Mouse (Mus musculus) neural tube, postnatal 0 days (tissue): Measurements from ENCODE around the gene Mad1l1. TPM values are rescaled to one million over a fixed set of nuclear protein-coding genes. Genes with fewer than 3 reads are reported as not detected.

Experiments used
- polyA plus RNA-seq: library from polyadenylated mRNA; unstranded; fragments of >200 nt; fragmentation: Nextera tagmentation; extraction: Ambion mirVana; gene quantifications from 2 replicates; pipeline ENCODE4 v1.2.1, GENCODE M21; 2015

Mad1l1 gene
- 25.6 and 28.7 TPM in 2 replicates for polyA plus RNA-seq

GRCm38 (mm10) chr5:140321042-140321755 is at the start of gene Mad1l1, which contains the start of gene Nudt1:
TSS of gene Mad1l1 (minus strand) at chr5:140321552.
TSS of gene Nudt1 (plus strand) at chr5:140321656.

GRCm38 (mm10) chr5:140331615-140332512 is 10.5 kb upstream of the Mad1l1 start, which contains the start of gene Mrm2:
TSS of gene Mrm2 (minus strand) at chr5:140331898.

Other genes with a start within 250 kb of the Mad1l1 start
- 22.6 and 24.4 TPM in 2 replicates for gene Nudt1, start 104 bp upstream of the Mad1l1 start, polyA plus RNA-seq
- 19.9 and 21.8 TPM in 2 replicates for gene Mrm2, start 10.3 kb upstream of the Mad1l1 start, polyA plus RNA-seq
- 32.4 and 33.8 TPM in 2 replicates for gene Snx8, start 67.7 kb upstream of the Mad1l1 start, polyA plus RNA-seq
- gene Eif3b, start 97.8 kb upstream of the Mad1l1 start, polyA plus RNA-seq: 74.8 and 75.2 TPM in 2 replicates
- not detected in 2 replicates for gene Gm4869, start 124.1 kb upstream of the Mad1l1 start, polyA plus RNA-seq
- 28.3 and 30.1 TPM in 2 replicates for gene Chst12, start 184.0 kb upstream of the Mad1l1 start, polyA plus RNA-seq
- gene Grifin, start 243.5 kb upstream of the Mad1l1 start, polyA plus RNA-seq: not detected in 2 replicates